Mouse (Mus musculus) stomach, embryonic 16.5 days (tissue): ENCODE measurements around the gene Tsc1. TPM values are rescaled to one million over a fixed set of nuclear protein-coding genes. Genes with fewer than 3 reads are reported as not detected.

Source experiments
- ATAC-seq: fragments of 200-750 bp; cut with Nextera tagmentation; 2 replicates; pipeline ENCODE4 v1.8.0; 2017; ENCODE audit warnings: moderate number of reproducible peaks, moderate TSS enrichment; ENCODE audit not compliant: insufficient read depth, low FRiP score
- H3K27ac ChIP-seq: fragments of 300-500 bp; sonication (generic); 2 replicates; pipeline ENCODE4 v1.5.1; 2014; ENCODE audit warnings: low read length
- H3K27me3 ChIP-seq: fragments of 300-500 bp; sonication (generic); 2 replicates; pipeline ENCODE4 v1.6.1; 2014; ENCODE audit warnings: low read length, control low read depth, mixed read lengths; ENCODE audit not compliant: control insufficient read depth, insufficient read depth
- H3K36me3 ChIP-seq: fragments of 300-500 bp; sonication (generic); 2 replicates; pipeline ENCODE4 v1.6.1; 2014; ENCODE audit warnings: low read length; ENCODE audit not compliant: control insufficient read depth, insufficient read depth
- H3K4me1 ChIP-seq: fragments of 300-500 bp; sonication (generic); 2 replicates; pipeline ENCODE4 v1.6.1; 2014; ENCODE audit warnings: low read length, control low read depth, mixed read lengths; ENCODE audit not compliant: control insufficient read depth, insufficient read depth
- H3K4me2 ChIP-seq: fragments of 300-500 bp; sonication (generic); 2 replicates; pipeline ENCODE4 v1.6.1; 2014; ENCODE audit warnings: low read depth, low read length, mixed read lengths
- H3K4me3 ChIP-seq: fragments of 300-500 bp; sonication (generic); replicated peaks from 2 replicates; pipeline ENCODE4 v1.5.1; 2014; ENCODE audit warnings: mild to moderate bottlenecking, low read length
- H3K9ac ChIP-seq: fragments of 300-500 bp; sonication (generic); 2 replicates; pipeline ENCODE4 v1.6.1; 2014; ENCODE audit warnings: low read length
- H3K9me3 ChIP-seq: fragments of 300-500 bp; sonication (generic); replicated peaks from 2 replicates; pipeline ENCODE4 v1.6.1; 2016; ENCODE audit warnings: low read length, control low read depth; ENCODE audit not compliant: control insufficient read depth
- WGBS: fragments of 180-500 bp; shearing (Covaris S2); extraction: QIAGEN DNeasy Blood & Tissue Kit; methylation state at CpG from one replicate; pipeline ENCODE4 v1.1.7; 2014; 5-methylcytosine and 5-hydroxymethylcytosine counted together
- polyA plus RNA-seq: library from polyadenylated mRNA; unstranded; fragments of >200 nt; fragmentation: Nextera tagmentation; extraction: Ambion mirVana; gene quantifications from 2 replicates; pipeline ENCODE4 v1.2.1, GENCODE M21; 2015

Tsc1 gene
- polyA plus RNA-seq, 1 experiment from 2014 or later, result 18.8 TPM

- peaks cover 17% of the 10 kb centered on the region for H3K27me3 ChIP-seq
- no peak overlapping the region for H3K27ac ChIP-seq
- H3K4me2 ChIP-seq, result no peak overlapping the region
- 0 out of 2 replicates have a peak, but pooled peaks cover 5% of the 10 kb centered on the region for H3K4me1 ChIP-seq
- no peak overlapping the region for H3K9ac ChIP-seq
- no peaks in the 10 kb centered on the region for H3K36me3 ChIP-seq
- no peaks in the 10 kb centered on the region for H3K9me3 ChIP-seq
- ATAC-seq, result no peak
- no peak overlapping the region; the same call in 1 of the 2 replicates for H3K4me3 ChIP-seq
- WGBS, result 20% methylated on average over 2 of the region's 2 CpGs
Observed at GRCm38 (mm10) chr2:28621111-28621510, 19.9 kb upstream of the Tsc1 start.

GRCm38 (mm10) chr2:28621664-28622171, 19.3 kb upstream of the Tsc1 start, which contains the start of gene Gfi1b:
TSS of gene Gfi1b (minus strand) at chr2:28621982.
- H3K9ac ChIP-seq, result no peak within 1 kb of the TSS
- peaks cover 17% of the 10 kb centered on the region for H3K27me3 ChIP-seq
- H3K4me2 ChIP-seq, result 0 out of 2 replicates have a peak within 1 kb of the TSS, but pooled peaks have one; percentile 4
- ATAC-seq, result no peak; the same call in 1 of the 2 replicates
- H3K4me3 ChIP-seq, result no peak within 1 kb of the TSS; the same call in 1 of the 2 replicates
- no peaks in the 10 kb centered on the region for H3K36me3 ChIP-seq
- 7% methylated on average over 16 of the region's 16 CpGs for WGBS
- no peak within 1 kb of the TSS for H3K27ac ChIP-seq
- H3K4me1 ChIP-seq, result 0 out of 2 replicates have a peak, but pooled peaks cover 5% of the 10 kb centered on the region
- no peaks in the 10 kb centered on the region for H3K9me3 ChIP-seq

GRCm38 (mm10) chr2:28622521-28623124, 18.4 kb upstream of the Tsc1 start:
- Histone ChIP-seq H3K4me2 (no peak overlapping the region), H3K27ac (no peak overlapping the region), H3K4me1 (0 out of 2 replicates have a peak, but pooled peaks cover 5% of the 10 kb centered on the region), H3K36me3 (no peaks in the 10 kb centered on the region), H3K4me3 (no peak overlapping the region), H3K9ac (no peak overlapping the region), H3K27me3 (peaks cover 17% of the 10 kb centered on the region), H3K9me3 (no peaks in the 10 kb centered on the region)
- ATAC-seq, result no peak
- 21% methylated on average over 10 of the region's 10 CpGs for WGBS

- H3K36me3 ChIP-seq, result no peaks in the 10 kb centered on the region
- H3K27me3 ChIP-seq, result peaks cover 17% of the 10 kb centered on the region
- no peak overlapping the region for H3K27ac ChIP-seq
- H3K4me2 ChIP-seq, result no peak overlapping the region
- 0 out of 2 replicates have a peak, but pooled peaks cover 7% of the 10 kb centered on the region for H3K4me1 ChIP-seq
- H3K9me3 ChIP-seq, result no peaks in the 10 kb centered on the region
- WGBS, result 93% methylated on average over 3 of the region's 3 CpGs
- no peak overlapping the region for H3K4me3 ChIP-seq
- H3K9ac ChIP-seq, result no peak overlapping the region
- ATAC-seq, result no peak
Observed at GRCm38 (mm10) chr2:28624870-28625269, 16.2 kb upstream of the Tsc1 start.

- WGBS, result 76% methylated on average over 3 of the region's 3 CpGs
- no peak overlapping the region for H3K4me3 ChIP-seq
- H3K27me3 ChIP-seq, result peaks cover 10% of the 10 kb centered on the region
- H3K9me3 ChIP-seq, result no peaks in the 10 kb centered on the region
- no peak overlapping the region for H3K4me2 ChIP-seq
- 0 out of 2 replicates have a peak, but pooled peaks cover 8% of the 10 kb centered on the region for H3K4me1 ChIP-seq
- ATAC-seq, result no peak
- H3K27ac ChIP-seq, result no peak overlapping the region
- H3K9ac ChIP-seq, result no peak overlapping the region
- no peaks in the 10 kb centered on the region for H3K36me3 ChIP-seq
Observed at GRCm38 (mm10) chr2:28626038-28626437, 15.0 kb upstream of the Tsc1 start.

DNA sequence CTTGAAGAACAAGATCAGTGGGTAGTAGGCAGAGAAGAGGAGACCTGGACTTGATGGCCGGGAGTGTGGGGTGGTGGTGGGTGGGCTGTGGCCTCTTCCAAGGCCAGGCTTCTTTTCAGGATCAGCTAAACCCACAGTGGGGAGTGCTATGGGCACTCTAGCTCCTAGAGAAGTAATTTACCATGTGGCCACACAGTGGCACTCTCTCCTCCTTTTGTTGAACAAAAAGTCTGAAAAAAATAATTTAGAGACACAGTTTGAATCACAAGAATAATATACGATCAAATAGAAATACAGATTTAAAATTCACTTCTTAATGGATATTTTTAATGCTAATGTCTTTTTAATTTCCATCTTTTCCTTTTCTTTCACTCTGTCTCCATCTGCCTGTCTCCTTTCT, 13.0 kb upstream of the Tsc1 start:
- WGBS, result 49% methylated on average over 2 of the region's 2 CpGs
- no peak for ATAC-seq
- Histone ChIP-seq H3K4me1 (0 out of 2 replicates have a peak, but pooled peaks cover 3% of the 10 kb centered on the region), H3K4me3 (no peak overlapping the region), H3K27me3 (no peaks in the 10 kb centered on the region), H3K9me3 (no peaks in the 10 kb centered on the region), H3K27ac (no peak overlapping the region), H3K36me3 (no peaks in the 10 kb centered on the region), H3K4me2 (no peak overlapping the region), H3K9ac (no peak overlapping the region)

DNA sequence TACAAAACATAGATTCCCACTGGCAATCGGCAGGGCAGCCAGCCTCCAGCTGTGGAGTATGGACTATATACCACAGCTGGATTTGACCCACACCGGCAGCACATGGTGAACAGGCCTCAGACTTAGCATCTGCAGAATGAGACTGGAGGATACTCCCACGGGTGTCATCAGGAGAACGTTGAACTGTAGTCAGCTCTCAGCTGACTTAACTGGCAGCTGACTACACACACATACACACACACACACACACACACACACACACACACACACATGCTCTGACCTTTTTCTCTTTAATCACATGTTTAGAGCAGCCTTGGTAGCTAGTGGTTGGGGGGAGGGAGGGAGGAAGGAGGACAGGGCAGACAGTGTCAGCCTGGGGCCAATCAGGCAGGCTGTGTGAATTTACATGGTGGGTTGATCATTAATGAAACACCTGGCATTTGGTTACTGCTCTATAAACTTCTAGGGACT, 11.1 kb upstream of the Tsc1 start:
- Histone ChIP-seq H3K4me1 (0 out of 2 replicates have a peak, but pooled peaks cover 3% of the 10 kb centered on the region), H3K36me3 (no peaks in the 10 kb centered on the region), H3K4me2 (no peak overlapping the region), H3K9ac (no peak overlapping the region), H3K27ac (peak overlapping the region; percentile 40; the same call in 1 of the 2 replicates), H3K4me3 (no peak overlapping the region), H3K27me3 (no peaks in the 10 kb centered on the region), H3K9me3 (no peaks in the 10 kb centered on the region)
- WGBS, result 21% methylated on average over 4 of the region's 4 CpGs
- ATAC-seq, result peak; percentile 92

DNA sequence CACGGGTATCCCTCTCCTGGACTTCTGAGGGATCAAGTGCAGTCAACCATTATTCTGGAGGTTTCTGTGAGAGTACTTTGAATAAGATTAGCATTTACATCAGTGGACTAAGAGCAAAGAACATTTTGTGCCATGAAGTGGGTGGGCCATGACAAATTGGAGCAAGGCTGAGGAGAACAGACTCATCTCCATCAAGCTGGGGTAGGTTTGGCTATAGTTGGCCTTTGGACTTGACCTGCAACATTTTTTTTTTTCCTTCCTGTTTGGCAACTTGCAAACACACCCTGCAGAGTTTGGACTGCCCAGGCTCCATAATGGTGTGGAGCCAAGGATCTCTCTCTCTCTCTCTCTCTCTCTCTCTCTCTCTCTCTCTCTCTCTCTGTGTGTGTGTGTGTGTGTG, 8.4 kb upstream of the Tsc1 start:
- no peaks in the 10 kb centered on the region for H3K9me3 ChIP-seq
- no peaks in the 10 kb centered on the region for H3K27me3 ChIP-seq
- ATAC-seq, result no peak
- H3K36me3 ChIP-seq, result no peaks in the 10 kb centered on the region
- no peak overlapping the region for H3K27ac ChIP-seq
- H3K4me1 ChIP-seq, result 0 out of 2 replicates have a peak, but pooled peaks cover 3% of the 10 kb centered on the region
- 65% methylated on average over 1 of the region's 1 CpGs for WGBS
- H3K4me3 ChIP-seq, result no peak overlapping the region
- no peak overlapping the region for H3K9ac ChIP-seq
- H3K4me2 ChIP-seq, result no peak overlapping the region

DNA sequence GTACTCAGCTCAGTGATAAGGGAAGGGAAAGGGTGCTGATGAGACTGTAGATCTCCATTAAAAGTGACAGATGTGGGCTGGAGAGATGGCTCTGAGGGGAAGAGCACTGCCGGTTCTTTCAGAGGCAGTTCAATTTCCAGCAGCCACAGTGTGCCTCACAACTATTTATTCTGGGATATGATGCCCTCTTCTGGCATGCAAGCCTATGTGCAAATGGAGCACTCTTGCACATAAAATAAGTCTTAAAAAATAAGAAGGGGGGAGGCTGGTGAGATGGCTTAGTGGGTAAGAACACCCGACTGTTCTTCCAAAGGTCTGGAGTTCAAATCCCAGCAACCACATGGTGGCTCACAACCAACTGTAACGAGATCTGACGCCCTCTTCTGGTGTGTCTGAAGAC, 7.9 kb upstream of the Tsc1 start:
- no peaks in the 10 kb centered on the region for H3K36me3 ChIP-seq
- H3K4me1 ChIP-seq, result 0 out of 2 replicates have a peak, but pooled peaks cover 3% of the 10 kb centered on the region
- no peak for ATAC-seq
- H3K27ac ChIP-seq, result no peak overlapping the region
- no peaks in the 10 kb centered on the region for H3K27me3 ChIP-seq
- H3K4me2 ChIP-seq, result no peak overlapping the region
- no peak overlapping the region for H3K4me3 ChIP-seq
- no peaks in the 10 kb centered on the region for H3K9me3 ChIP-seq
- WGBS, result 43% methylated on average over 4 of the region's 4 CpGs
- no peak overlapping the region for H3K9ac ChIP-seq
